Mouse (Mus musculus) stomach, embryonic 14.5 days (tissue): ENCODE results near the gene Ripk4. TPM values are rescaled to one million over a fixed set of nuclear protein-coding genes. Genes with fewer than 3 reads are reported as not detected.
A peak's percentile ranks its signal among the peaks of the same experiment; 100 is the strongest.

ENCODE experiments used
- ATAC-seq: fragments of 200-750 bp; cut with Nextera tagmentation; 2 replicates; pipeline ENCODE4 v1.8.0; 2017; ENCODE audit warnings: low read depth, moderate TSS enrichment; ENCODE audit not compliant: insufficient number of reproducible peaks, insufficient read depth, low FRiP score
- H3K27ac ChIP-seq: fragments of 300-500 bp; sonication (generic); 2 replicates; pipeline ENCODE4 v1.5.1; 2014; ENCODE audit warnings: mild to moderate bottlenecking, low read length, moderate library complexity, mixed read lengths
- H3K27me3 ChIP-seq: fragments of 300-500 bp; sonication (generic); 2 replicates; pipeline ENCODE4 v1.6.1; 2014; ENCODE audit warnings: low read length, control low read depth, mixed read lengths; ENCODE audit not compliant: control insufficient read depth, insufficient read depth
- H3K36me3 ChIP-seq: fragments of 300-500 bp; sonication (generic); 2 replicates; pipeline ENCODE4 v1.6.1; 2014; ENCODE audit warnings: mild to moderate bottlenecking, control low read depth, low read length, moderate library complexity, mixed read lengths; ENCODE audit not compliant: control insufficient read depth, insufficient read depth
- H3K4me1 ChIP-seq: fragments of 300-500 bp; sonication (generic); 2 replicates; pipeline ENCODE4 v1.6.1; 2014; ENCODE audit warnings: low read length, control low read depth, mixed read lengths; ENCODE audit not compliant: control insufficient read depth, insufficient read depth
- H3K4me2 ChIP-seq: fragments of 300-500 bp; sonication (generic); replicated peaks from 2 replicates; pipeline ENCODE4 v1.6.1; 2014; ENCODE audit warnings: low read depth, low read length, control low read depth
- H3K4me3 ChIP-seq: fragments of 300-500 bp; sonication (generic); 2 replicates; pipeline ENCODE4 v1.5.1; 2014; ENCODE audit warnings: low read depth, low read length, control low read depth
- H3K9ac ChIP-seq: fragments of 300-500 bp; sonication (generic); replicated peaks from 2 replicates; pipeline ENCODE4 v1.6.1; 2014; ENCODE audit warnings: low read depth, mild to moderate bottlenecking, control low read depth, low read length, moderate library complexity, mixed read lengths
- H3K9me3 ChIP-seq: fragments of 300-500 bp; sonication (generic); 2 replicates; pipeline ENCODE4 v1.6.1; 2016; ENCODE audit warnings: low read depth, low read length, control low read depth; ENCODE audit not compliant: control insufficient read depth
- WGBS: fragments of 180-500 bp; shearing (Covaris S2); extraction: QIAGEN DNeasy Blood & Tissue Kit; methylation state at CpG from one replicate; pipeline ENCODE4 v1.1.7; 2014; 5-methylcytosine and 5-hydroxymethylcytosine counted together
- polyA plus RNA-seq: library from polyadenylated mRNA; unstranded; fragments of >200 nt; fragmentation: Nextera tagmentation; extraction: Ambion mirVana; gene quantifications from 2 replicates; pipeline ENCODE4 v1.2.1, GENCODE M21; 2014

Ripk4 gene
- polyA plus RNA-seq, 1 experiment from 2014 or later = 25.3 TPM

DNA sequence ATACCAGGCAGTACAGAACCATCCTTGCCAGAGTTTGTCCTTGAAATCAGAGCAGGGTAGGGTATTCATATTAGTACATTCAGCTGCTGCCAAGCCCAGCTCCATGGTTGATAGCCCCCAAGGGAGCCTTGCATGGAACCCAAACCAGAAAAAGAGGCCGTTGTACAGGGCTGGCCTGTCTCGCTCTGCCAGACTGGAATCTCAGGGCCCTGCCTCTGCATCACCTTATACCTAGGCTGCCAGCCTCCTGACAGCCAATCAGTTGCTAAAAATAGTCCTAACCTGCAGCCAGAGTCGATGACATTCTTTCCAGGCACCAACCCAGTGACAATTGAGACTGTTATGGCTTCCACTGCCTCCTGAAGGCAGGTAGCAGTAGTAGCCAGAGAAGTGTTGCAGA lies 37.2 kb downstream of the Ripk4 start:
- no peaks in the 10 kb centered on the region for H3K4me1 ChIP-seq
- no peaks in the 10 kb centered on the region for H3K9me3 ChIP-seq
- H3K36me3 ChIP-seq = no peaks in the 10 kb centered on the region
- ATAC-seq = no peak
- H3K4me3 ChIP-seq = no peak overlapping the region
- no peak overlapping the region for H3K9ac ChIP-seq
- no peak overlapping the region for H3K4me2 ChIP-seq
- WGBS = 76% methylated on average over 3 of the region's 3 CpGs
- no peaks in the 10 kb centered on the region for H3K27me3 ChIP-seq
- no peak overlapping the region for H3K27ac ChIP-seq

DNA sequence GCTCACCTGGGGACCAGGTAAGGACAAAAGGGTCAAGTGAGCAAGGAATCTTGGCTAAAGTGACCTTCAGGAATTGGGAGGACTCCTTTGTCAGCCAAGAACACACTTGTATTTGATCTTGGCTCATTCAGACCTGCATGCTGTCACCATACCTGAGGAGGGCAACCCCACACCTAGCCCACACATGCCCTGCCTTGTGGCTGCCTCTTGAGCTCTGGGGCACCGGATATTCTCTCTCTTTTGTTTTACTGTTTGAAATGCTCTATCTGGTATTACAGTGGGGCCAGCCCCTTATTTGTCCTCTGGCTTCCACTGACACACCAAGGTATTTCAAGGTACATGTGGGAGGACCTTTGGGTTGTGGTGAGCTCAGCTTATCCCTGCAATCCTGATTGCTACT lies 43.5 kb downstream of the Ripk4 start:
- Histone ChIP-seq H3K27ac (no peak overlapping the region), H3K27me3 (no peaks in the 10 kb centered on the region), H3K9ac (no peak overlapping the region), H3K4me1 (peaks cover 3% of the 10 kb centered on the region; the same call in 1 of the 2 replicates), H3K36me3 (no peaks in the 10 kb centered on the region), H3K4me2 (no peak overlapping the region), H3K9me3 (no peaks in the 10 kb centered on the region), H3K4me3 (no peak overlapping the region)
- ATAC-seq = 0 out of 2 replicates have a peak, but pooled peaks have one; percentile 33
- 77% methylated on average over 1 of the region's 1 CpGs for WGBS

DNA sequence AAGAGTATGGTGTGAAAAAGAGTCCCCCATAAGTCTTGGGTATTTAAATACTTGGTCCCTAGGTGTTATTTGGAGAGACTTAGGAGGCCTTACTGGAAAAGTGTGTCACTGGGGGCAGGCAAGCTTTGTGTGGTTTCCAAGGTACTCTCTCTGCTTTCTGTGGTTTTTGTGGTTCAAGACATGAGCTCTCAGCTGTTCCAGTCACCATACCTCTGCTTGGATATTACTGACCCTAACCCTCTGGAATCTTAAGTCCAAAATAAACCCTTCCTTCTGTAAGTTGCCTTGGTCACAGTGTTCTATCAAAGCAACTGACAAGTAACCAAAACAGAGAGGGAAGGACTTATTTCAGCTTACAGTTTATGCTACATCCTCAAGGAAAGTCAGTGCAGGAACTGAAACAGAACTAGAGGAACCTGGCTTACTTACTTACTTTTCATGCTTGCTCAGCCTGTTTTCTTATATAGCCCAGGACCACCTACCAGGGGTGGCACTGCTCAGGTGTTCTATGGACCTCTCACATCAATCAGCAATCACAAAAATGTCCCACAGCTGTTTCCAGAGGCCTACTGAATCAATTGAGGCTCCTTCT lies 44.1 kb downstream of the Ripk4 start:
- Histone ChIP-seq H3K4me3 (no peak overlapping the region), H3K27me3 (no peaks in the 10 kb centered on the region), H3K4me2 (no peak overlapping the region), H3K36me3 (no peaks in the 10 kb centered on the region), H3K9ac (no peak overlapping the region), H3K4me1 (peaks cover 3% of the 10 kb centered on the region; the same call in 1 of the 2 replicates), H3K27ac (no peak overlapping the region), H3K9me3 (no peaks in the 10 kb centered on the region)
- ATAC-seq = no peak

DNA sequence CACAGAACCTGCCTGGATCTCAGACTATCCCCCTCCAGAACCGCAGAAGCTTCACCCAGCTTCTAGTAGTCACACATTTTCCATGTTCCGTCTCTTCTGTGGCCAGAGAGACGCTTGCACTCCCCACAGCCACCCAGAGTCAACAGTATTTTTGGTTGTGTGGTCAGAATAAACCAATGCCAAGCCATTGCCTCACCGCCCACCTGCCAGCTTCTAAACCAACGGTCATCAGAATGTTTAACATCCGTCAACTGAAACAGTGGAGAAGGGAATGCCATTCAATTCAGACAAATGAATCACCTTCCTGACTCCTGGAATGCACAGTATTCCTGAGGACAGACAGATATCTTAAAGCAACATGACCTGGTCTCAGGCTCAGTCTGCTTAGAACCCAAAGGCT lies 47.0 kb downstream of the Ripk4 start:
- Histone ChIP-seq H3K36me3 (no peaks in the 10 kb centered on the region), H3K27me3 (no peaks in the 10 kb centered on the region), H3K9me3 (no peaks in the 10 kb centered on the region), H3K4me3 (no peak overlapping the region), H3K4me2 (no peak overlapping the region), H3K4me1 (peaks cover 3% of the 10 kb centered on the region; the same call in 1 of the 2 replicates), H3K9ac (no peak overlapping the region), H3K27ac (no peak overlapping the region)
- 61% methylated on average over 6 of the region's 6 CpGs for WGBS
- no peak for ATAC-seq

DNA sequence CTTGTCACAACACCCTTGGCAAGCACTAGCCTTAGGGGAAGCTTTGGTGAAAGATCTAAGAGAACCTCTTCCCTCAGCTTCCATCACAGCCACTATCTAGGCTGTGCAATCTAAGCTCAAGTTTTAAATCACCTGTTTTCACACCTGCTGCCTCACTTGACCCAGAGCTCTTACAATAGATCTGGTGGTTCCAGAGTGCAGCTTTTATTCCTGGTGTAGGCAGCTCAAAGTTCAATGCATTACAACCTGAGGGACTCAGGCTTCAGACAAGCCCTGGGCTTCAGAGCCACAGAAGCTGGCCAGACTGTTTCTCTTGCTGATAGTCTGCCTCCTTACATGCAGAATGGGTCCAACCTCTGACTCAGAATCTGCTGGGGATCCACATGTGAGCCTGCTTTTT lies 51.5 kb downstream of the Ripk4 start:
- no peak for ATAC-seq
- Histone ChIP-seq H3K36me3 (no peaks in the 10 kb centered on the region), H3K9me3 (no peaks in the 10 kb centered on the region), H3K4me2 (no peak overlapping the region), H3K27me3 (no peaks in the 10 kb centered on the region), H3K9ac (no peak overlapping the region), H3K4me1 (no peaks in the 10 kb centered on the region), H3K4me3 (no peak overlapping the region), H3K27ac (no peak overlapping the region)

DNA sequence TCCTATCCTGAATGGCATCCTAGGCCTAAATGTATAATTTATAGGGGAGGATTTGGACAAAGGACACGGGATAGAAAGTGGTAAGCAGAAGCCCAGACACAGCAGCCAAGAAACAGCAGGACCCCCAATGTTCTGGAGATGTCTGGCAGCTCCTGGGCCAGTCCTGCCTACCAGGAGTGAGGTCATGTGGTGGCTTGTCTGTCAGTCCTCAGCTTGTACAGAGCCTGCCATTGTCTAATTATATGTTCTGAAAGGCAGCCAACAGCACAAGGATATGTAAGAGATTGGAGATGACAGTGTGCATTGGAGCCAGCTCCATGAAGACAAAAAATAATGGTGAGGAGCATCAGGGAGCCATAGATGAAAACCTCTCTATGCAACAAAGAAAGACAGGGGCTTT lies 61.7 kb downstream of the Ripk4 start:
- Histone ChIP-seq H3K4me2 (no peak overlapping the region), H3K9ac (no peak overlapping the region), H3K36me3 (no peaks in the 10 kb centered on the region), H3K27me3 (no peaks in the 10 kb centered on the region), H3K27ac (no peak overlapping the region), H3K9me3 (no peaks in the 10 kb centered on the region), H3K4me3 (no peak overlapping the region), H3K4me1 (no peaks in the 10 kb centered on the region)
- ATAC-seq = no peak
- WGBS = 69% methylated on average over 1 of the region's 1 CpGs

DNA sequence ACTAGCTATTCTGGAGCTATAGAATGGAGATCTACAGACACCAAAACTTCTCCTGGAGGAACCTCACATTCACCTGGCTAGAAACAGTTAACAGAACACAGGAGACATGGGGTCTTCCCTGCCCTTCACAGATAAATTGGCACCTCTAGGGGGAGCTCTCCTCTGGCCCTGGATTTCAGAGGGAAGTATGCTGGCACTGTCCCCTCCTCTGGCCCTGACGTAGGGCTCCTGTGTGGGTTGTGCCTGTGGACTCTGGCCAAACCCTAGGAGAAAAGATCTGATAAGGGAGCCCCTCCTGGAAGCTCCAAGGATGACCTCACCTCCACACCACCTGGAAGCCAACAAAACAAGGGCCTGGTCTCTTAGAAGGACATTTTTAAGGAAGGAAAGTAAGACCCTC lies 65.8 kb downstream of the Ripk4 start:
- no peak overlapping the region for H3K4me2 ChIP-seq
- no peaks in the 10 kb centered on the region for H3K9me3 ChIP-seq
- no peaks in the 10 kb centered on the region for H3K27me3 ChIP-seq
- no peaks in the 10 kb centered on the region for H3K4me1 ChIP-seq
- H3K4me3 ChIP-seq = no peak overlapping the region
- H3K36me3 ChIP-seq = no peaks in the 10 kb centered on the region
- peak; percentile 79; the same call in 1 of the 2 replicates for ATAC-seq
- no peak overlapping the region for H3K27ac ChIP-seq
- 29% methylated on average over 1 of the region's 1 CpGs for WGBS
- H3K9ac ChIP-seq = no peak overlapping the region

DNA sequence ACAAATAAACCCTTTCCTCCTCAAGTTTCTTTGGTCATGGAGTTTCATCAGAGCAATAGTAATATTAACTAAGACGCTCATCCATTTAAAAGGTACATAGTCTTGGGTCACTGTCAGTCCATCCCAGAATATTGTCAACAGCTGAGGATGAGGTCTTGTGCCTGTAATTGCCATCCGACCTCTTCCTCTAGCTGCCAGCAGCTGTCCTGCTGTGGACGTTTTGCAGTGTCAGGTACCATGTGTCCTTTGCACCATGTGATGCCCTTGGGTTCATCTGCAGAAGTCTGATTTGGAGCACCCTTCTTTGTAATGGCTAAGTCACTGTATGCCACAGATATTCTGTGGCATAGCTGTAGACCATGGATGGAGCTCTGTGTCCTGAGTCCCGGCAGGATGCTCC lies 67.9 kb downstream of the Ripk4 start:
- Histone ChIP-seq H3K36me3 (no peaks in the 10 kb centered on the region), H3K27me3 (no peaks in the 10 kb centered on the region), H3K9me3 (no peaks in the 10 kb centered on the region), H3K9ac (no peak overlapping the region), H3K27ac (no peak overlapping the region), H3K4me3 (no peak overlapping the region), H3K4me1 (no peaks in the 10 kb centered on the region), H3K4me2 (no peak overlapping the region)
- WGBS = 75% methylated on average over 4 of the region's 4 CpGs
- ATAC-seq = no peak
